Mouse (Mus musculus): ENCODE results near the gene Baiap2l2.

The Baiap2l2 gene

GRCm38 (mm10) chr15:79285399-79285798 is at the start of gene Baiap2l2:
Gene Baiap2l2, minus strand, starts transcription at chr15:79285537.
- peak; percentile 87 to 94 for DNase-seq

GRCm38 (mm10) chr15:79333409-79333808 is 48.1 kb upstream of the Baiap2l2 start:
- DNase-seq = peak in 1 of 2 experiments; percentile 65

GRCm38 (mm10) chr15:79330521-79330920 is 45.2 kb upstream of the Baiap2l2 start:
- no peak for DNase-seq

- DNase-seq = no peak
Observed at GRCm38 (mm10) chr15:79329979-79330363, 44.6 kb upstream of the Baiap2l2 start.

GRCm38 (mm10) chr15:79329346-79329978 is 44.1 kb upstream of the Baiap2l2 start:
- DNase-seq = no peak

- no peak for DNase-seq
Observed at GRCm38 (mm10) chr15:79328939-79329275, 43.6 kb upstream of the Baiap2l2 start.

GRCm38 (mm10) chr15:79328058-79328938 is 43.0 kb upstream of the Baiap2l2 start, which contains the start of gene Pla2g6:
Gene Pla2g6, minus strand, starts transcription at chr15:79328390.
- peak; percentile 99 to 100 for DNase-seq

GRCm38 (mm10) chr15:79326971-79327961 is 41.9 kb upstream of the Baiap2l2 start:
- DNase-seq = peak; percentile 64 to 89

GRCm38 (mm10) chr15:79326264-79326663 is 40.9 kb upstream of the Baiap2l2 start:
- peak; percentile 18 to 65 for DNase-seq

- no peak for DNase-seq
Observed at GRCm38 (mm10) chr15:79325742-79326141, 40.4 kb upstream of the Baiap2l2 start.

- peak in 1 of 2 experiments; percentile 31 for DNase-seq
Observed at GRCm38 (mm10) chr15:79324373-79324772, 39.0 kb upstream of the Baiap2l2 start.

GRCm38 (mm10) chr15:79323791-79324155 is 38.4 kb upstream of the Baiap2l2 start:
- no peak for DNase-seq

GRCm38 (mm10) chr15:79322991-79323790 is 37.9 kb upstream of the Baiap2l2 start:
- DNase-seq = peak; percentile 90 to 92

GRCm38 (mm10) chr15:79322281-79322990 is 37.1 kb upstream of the Baiap2l2 start:
- peak in 1 of 2 experiments; percentile 40 for DNase-seq

- DNase-seq = no peak
Observed at GRCm38 (mm10) chr15:79321733-79322190, 36.4 kb upstream of the Baiap2l2 start.

GRCm38 (mm10) chr15:79313848-79314369 is 28.6 kb upstream of the Baiap2l2 start:
- peak in 1 of 2 experiments; percentile 15 for DNase-seq

- DNase-seq = peak in 1 of 2 experiments; percentile 10
Observed at GRCm38 (mm10) chr15:79307861-79308260, 22.5 kb upstream of the Baiap2l2 start.

- DNase-seq = peak in 1 of 2 experiments; percentile 20
Observed at GRCm38 (mm10) chr15:79306043-79306637, 20.8 kb upstream of the Baiap2l2 start.

- DNase-seq = no peak
Observed at GRCm38 (mm10) chr15:79304832-79305231, 19.5 kb upstream of the Baiap2l2 start.

GRCm38 (mm10) chr15:79303725-79304124 is 18.4 kb upstream of the Baiap2l2 start:
- DNase-seq = peak in 1 of 2 experiments; percentile 27
